Mouse (Mus musculus): ENCODE results near the gene Aspa. TPM values are rescaled to one million over a fixed set of nuclear protein-coding genes. Genes with fewer than 3 reads are reported as not detected.

The Aspa gene
- polyA plus RNA-seq, 1 experiment from 2014 or later, result 0.40 TPM

GRCm38 (mm10) chr11:73289621-73290020, 39.8 kb downstream of the Aspa start:
- Histone ChIP-seq H3K27ac (no peak overlapping the region), H3K27me3 (no peaks in the 10 kb centered on the region), H3K4me1 (replicated peaks) (no peaks in the 10 kb centered on the region), H3K9me3 (no peaks in the 10 kb centered on the region), H3K4me2 (replicated peaks) (no peak overlapping the region), H3K4me3 (replicated peaks) (no peak overlapping the region), H3K9ac (replicated peaks) (no peak overlapping the region), H3K36me3 (no peaks in the 10 kb centered on the region)
- 93% methylated on average over 1 of the region's 1 CpGs for WGBS
- ATAC-seq, result no peak

- Histone ChIP-seq H3K9me3 (no peaks in the 10 kb centered on the region), H3K4me1 (replicated peaks) (no peaks in the 10 kb centered on the region), H3K27ac (no peak overlapping the region), H3K9ac (replicated peaks) (no peak overlapping the region), H3K4me2 (replicated peaks) (no peak overlapping the region), H3K36me3 (no peaks in the 10 kb centered on the region), H3K27me3 (no peaks in the 10 kb centered on the region), H3K4me3 (replicated peaks) (no peak overlapping the region)
- no peak for ATAC-seq
Measured at GRCm38 (mm10) chr11:73284351-73284750, 45.0 kb downstream of the Aspa start.

GRCm38 (mm10) chr11:73283926-73284325, 45.5 kb downstream of the Aspa start:
- Histone ChIP-seq H3K27ac (no peak overlapping the region), H3K4me1 (replicated peaks) (no peaks in the 10 kb centered on the region), H3K9me3 (no peaks in the 10 kb centered on the region), H3K27me3 (no peaks in the 10 kb centered on the region), H3K4me3 (replicated peaks) (no peak overlapping the region), H3K4me2 (replicated peaks) (no peak overlapping the region), H3K36me3 (no peaks in the 10 kb centered on the region), H3K9ac (replicated peaks) (no peak overlapping the region)
- 29% methylated on average over 1 of the region's 1 CpGs for WGBS
- no peak for ATAC-seq

- H3K27ac ChIP-seq, result no peak overlapping the region
- no peaks in the 10 kb centered on the region for H3K36me3 ChIP-seq
- 87% methylated on average over 9 of the region's 9 CpGs for WGBS
- H3K4me1 ChIP-seq (replicated peaks), result no peaks in the 10 kb centered on the region
- no peaks in the 10 kb centered on the region for H3K9me3 ChIP-seq
- ATAC-seq, result no peak
- no peak overlapping the region for H3K4me3 ChIP-seq (replicated peaks)
- no peak overlapping the region for H3K4me2 ChIP-seq (replicated peaks)
- H3K27me3 ChIP-seq, result no peaks in the 10 kb centered on the region
- H3K9ac ChIP-seq (replicated peaks), result no peak overlapping the region
Measured at GRCm38 (mm10) chr11:73283369-73283768, 46.0 kb downstream of the Aspa start.

GRCm38 (mm10) chr11:73281528-73282027, 47.8 kb downstream of the Aspa start:
- Histone ChIP-seq H3K27me3 (no peaks in the 10 kb centered on the region), H3K4me1 (replicated peaks) (no peaks in the 10 kb centered on the region), H3K9ac (replicated peaks) (peak overlapping the region; percentile 57), H3K36me3 (no peaks in the 10 kb centered on the region), H3K9me3 (no peaks in the 10 kb centered on the region), H3K4me2 (replicated peaks) (peak overlapping the region; percentile 54), H3K27ac (no peak overlapping the region), H3K4me3 (replicated peaks) (peak overlapping the region; percentile 37)
- ATAC-seq, result peak; percentile 94
- 4% methylated on average over 16 of the region's 16 CpGs for WGBS

GRCm38 (mm10) chr11:73280710-73281109, 48.7 kb downstream of the Aspa start:
- ATAC-seq, result no peak
- no peaks in the 10 kb centered on the region for H3K36me3 ChIP-seq
- no peaks in the 10 kb centered on the region for H3K4me1 ChIP-seq (replicated peaks)
- no peak overlapping the region for H3K9ac ChIP-seq (replicated peaks)
- WGBS, result 87% methylated on average over 5 of the region's 5 CpGs
- H3K27ac ChIP-seq, result no peak overlapping the region
- H3K9me3 ChIP-seq, result no peaks in the 10 kb centered on the region
- H3K4me2 ChIP-seq (replicated peaks), result no peak overlapping the region
- no peak overlapping the region for H3K4me3 ChIP-seq (replicated peaks)
- H3K27me3 ChIP-seq, result no peaks in the 10 kb centered on the region

GRCm38 (mm10) chr11:73274821-73275220, 54.6 kb downstream of the Aspa start:
- no peak overlapping the region for H3K4me3 ChIP-seq (replicated peaks)
- H3K27ac ChIP-seq, result no peak overlapping the region
- no peak overlapping the region for H3K9ac ChIP-seq (replicated peaks)
- H3K4me2 ChIP-seq (replicated peaks), result no peak overlapping the region
- 34% methylated on average over 2 of the region's 2 CpGs for WGBS
- no peaks in the 10 kb centered on the region for H3K9me3 ChIP-seq
- no peaks in the 10 kb centered on the region for H3K36me3 ChIP-seq
- H3K27me3 ChIP-seq, result no peaks in the 10 kb centered on the region
- no peak for ATAC-seq
- H3K4me1 ChIP-seq (replicated peaks), result no peaks in the 10 kb centered on the region

- Histone ChIP-seq H3K27me3 (no peaks in the 10 kb centered on the region), H3K9me3 (no peaks in the 10 kb centered on the region), H3K4me3 (replicated peaks) (no peak within 1 kb of the TSS), H3K4me2 (replicated peaks) (no peak within 1 kb of the TSS), H3K4me1 (replicated peaks) (no peaks in the 10 kb centered on the region), H3K36me3 (no peaks in the 10 kb centered on the region), H3K27ac (no peak within 1 kb of the TSS), H3K9ac (replicated peaks) (no peak within 1 kb of the TSS)
- WGBS, result 92% methylated on average over 7 of the region's 7 CpGs
- ATAC-seq, result no peak
Measured at GRCm38 (mm10) chr11:73267267-73267666, 62.1 kb downstream of the Aspa start, which contains the start of gene Trpv3. TSS of gene Trpv3 (plus strand) at chr11:73267388.

GRCm38 (mm10) chr11:73261385-73261784, 68.0 kb downstream of the Aspa start:
- no peak overlapping the region for H3K9ac ChIP-seq (replicated peaks)
- 96% methylated on average over 1 of the region's 1 CpGs for WGBS
- no peaks in the 10 kb centered on the region for H3K4me1 ChIP-seq (replicated peaks)
- no peak for ATAC-seq
- no peak overlapping the region for H3K4me2 ChIP-seq (replicated peaks)
- no peaks in the 10 kb centered on the region for H3K27me3 ChIP-seq
- no peak overlapping the region for H3K27ac ChIP-seq
- H3K4me3 ChIP-seq (replicated peaks), result no peak overlapping the region
- H3K36me3 ChIP-seq, result no peaks in the 10 kb centered on the region
- no peaks in the 10 kb centered on the region for H3K9me3 ChIP-seq

- 90% methylated on average over 3 of the region's 3 CpGs for WGBS
Measured at GRCm38 (mm10) chr11:73260457-73260856, 68.9 kb downstream of the Aspa start.

GRCm38 (mm10) chr11:73258664-73259063, 70.7 kb downstream of the Aspa start:
- H3K9ac ChIP-seq (replicated peaks), result no peak overlapping the region
- no peak overlapping the region for H3K4me3 ChIP-seq (replicated peaks)
- H3K27ac ChIP-seq, result no peak overlapping the region
- no peaks in the 10 kb centered on the region for H3K36me3 ChIP-seq
- H3K9me3 ChIP-seq, result no peaks in the 10 kb centered on the region
- ATAC-seq, result no peak
- no peaks in the 10 kb centered on the region for H3K27me3 ChIP-seq
- no peak overlapping the region for H3K4me2 ChIP-seq (replicated peaks)
- H3K4me1 ChIP-seq (replicated peaks), result no peaks in the 10 kb centered on the region

More at GRCm38 (mm10) chr11:73260457-73260856, 68.9 kb downstream of the Aspa start:
- H3K9me3 ChIP-seq, result no peaks in the 10 kb centered on the region
- no peaks in the 10 kb centered on the region for H3K27me3 ChIP-seq
- H3K27ac ChIP-seq, result no peak overlapping the region
- no peak overlapping the region for H3K4me2 ChIP-seq (replicated peaks)
- H3K4me1 ChIP-seq (replicated peaks), result no peaks in the 10 kb centered on the region
- H3K4me3 ChIP-seq (replicated peaks), result no peak overlapping the region
- H3K9ac ChIP-seq (replicated peaks), result no peak overlapping the region
- H3K36me3 ChIP-seq, result no peaks in the 10 kb centered on the region
- no peak for ATAC-seq

GRCm38 (mm10) chr11:73257362-73257945, 71.9 kb downstream of the Aspa start:
- no peak for ATAC-seq
- no peak overlapping the region for H3K9ac ChIP-seq (replicated peaks)
- no peak overlapping the region for H3K27ac ChIP-seq
- no peaks in the 10 kb centered on the region for H3K36me3 ChIP-seq
- WGBS, result 78% methylated on average over 4 of the region's 4 CpGs
- H3K4me1 ChIP-seq (replicated peaks), result no peaks in the 10 kb centered on the region
- H3K4me2 ChIP-seq (replicated peaks), result no peak overlapping the region
- no peaks in the 10 kb centered on the region for H3K27me3 ChIP-seq
- no peak overlapping the region for H3K4me3 ChIP-seq (replicated peaks)
- H3K9me3 ChIP-seq, result no peaks in the 10 kb centered on the region

Measured in midbrain, embryonic 13.5 days (tissue).